In the genomic region with DNA sequence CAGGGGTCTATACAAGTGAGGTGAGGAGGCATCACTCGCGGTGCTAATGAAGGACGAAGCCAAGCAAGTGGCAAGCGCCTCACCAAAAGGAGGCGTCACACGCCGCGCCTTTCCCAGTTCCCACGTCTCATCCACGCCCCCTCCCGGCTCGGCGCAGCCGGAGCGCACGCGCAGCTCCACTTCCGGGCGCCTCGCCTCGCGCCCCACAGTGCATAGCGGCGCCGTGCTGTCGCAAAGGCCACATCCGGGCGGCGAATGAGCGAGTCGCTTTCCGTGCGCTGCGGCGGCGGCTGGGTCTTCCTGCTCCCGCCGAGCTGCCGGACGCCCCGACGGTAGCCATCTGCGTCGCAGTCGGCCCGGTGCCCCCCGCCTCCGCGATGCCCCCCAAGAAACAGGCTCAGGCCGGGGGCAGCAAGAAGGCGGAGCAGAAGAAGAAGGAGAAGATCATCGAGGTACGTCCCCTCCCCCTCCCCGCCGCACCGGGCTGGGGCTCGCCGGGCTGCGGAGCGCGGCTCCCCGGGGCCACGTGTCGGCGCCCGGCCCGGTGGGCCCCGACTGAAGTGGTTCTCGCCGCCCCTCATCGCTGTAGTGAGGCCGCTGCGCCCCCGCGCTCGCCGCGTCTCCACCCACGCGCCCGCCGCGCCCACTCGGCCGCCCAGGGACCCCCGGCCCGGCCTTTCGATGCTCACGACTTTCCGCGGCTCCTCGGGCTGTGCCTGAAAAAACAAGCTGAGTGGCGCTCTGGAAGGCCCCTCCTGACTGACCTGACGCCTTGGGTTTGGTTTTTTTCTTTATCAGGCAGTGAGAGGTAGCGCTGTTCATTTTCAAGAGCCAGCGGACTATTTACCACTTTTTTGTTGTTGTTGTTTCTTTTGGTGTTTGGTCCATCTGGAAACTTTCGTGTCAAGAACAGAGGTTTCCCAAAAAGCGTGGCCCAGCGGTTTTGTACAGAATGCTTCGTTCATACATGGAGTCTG, we compare ENCODE assay signal across 7 mouse cellular contexts. TPM values are rescaled to one million over a fixed set of nuclear protein-coding genes. Genes with fewer than 3 reads are reported as not detected.
DNase-seq lines count a peak whose midpoint lies in the region; ATAC-seq and TF ChIP-seq lines count a peak whose summit lies in the region.

A gene (plus strand): TSS at position 160 of the 977 bp plus-strand sequence.

- peak within 1 kb of the TSS; percentile 80 for H3K4me2 ChIP-seq in intestine, postnatal 0 days (replicated peaks; ENCODE audit: low read depth)
- peak within 1 kb of the TSS; percentile 80 for H3K4me2 ChIP-seq in midbrain, embryonic 12.5 days (replicated peaks)

- WGBS in embryonic facial prominence, embryonic 10.5 days, result under 1% methylated on average over 97 of the region's 100 CpGs
- WGBS in intestine, postnatal 0 days, result under 1% methylated on average over 92 of the region's 100 CpGs
- WGBS in midbrain, embryonic 12.5 days, result under 1% methylated on average over 98 of the region's 100 CpGs
- under 1% methylated on average over 100 of the region's 100 CpGs for WGBS in small intestine, adult 2 months

- no peaks in the 10 kb centered on the region for H3K27me3 ChIP-seq in embryonic facial prominence, embryonic 10.5 days (replicated peaks; ENCODE audit: low read depth, poor library complexity, severe bottlenecking)
- no peaks in the 10 kb centered on the region for H3K27me3 ChIP-seq in intestine, postnatal 0 days (replicated peaks; ENCODE audit: control insufficient read depth, insufficient read depth, low read length)
- H3K27me3 ChIP-seq in midbrain, embryonic 12.5 days, result no peaks in the 10 kb centered on the region
- no peaks in the 10 kb centered on the region for H3K27me3 ChIP-seq in small intestine, adult 2 months (ENCODE audit: control insufficient read depth, insufficient read depth, low read length)

- DNase-seq in adrenal gland, postnatal 10 days, result peak; percentile 96
- DNase-seq in embryonic facial prominence, embryonic 10.5 days (ENCODE audit: low spot score), result peak; percentile 96
- DNase-seq in gonadal fat pad, adult 2 months (ENCODE audit: low read depth), result peak; percentile 46
- peak; percentile 97 for DNase-seq in left cerebral cortex, postnatal 4 days

- ATAC-seq in intestine, postnatal 0 days, result peak; percentile 98
- ATAC-seq in midbrain, embryonic 12.5 days (ENCODE audit: low FRiP score, low read depth), result peak; percentile 99

- peak within 1 kb of the TSS; percentile 97 for H3K4me3 ChIP-seq in embryonic facial prominence, embryonic 10.5 days
- peak within 1 kb of the TSS; percentile 99 for H3K4me3 ChIP-seq in intestine, postnatal 0 days (ENCODE audit: low read depth, low read length)
- H3K4me3 ChIP-seq in midbrain, embryonic 12.5 days, result peak within 1 kb of the TSS; percentile 97
- peak within 1 kb of the TSS; percentile 91 for H3K4me3 ChIP-seq in small intestine, adult 2 months (ENCODE audit: low read depth, low read length)

- H3K9ac ChIP-seq in intestine, postnatal 0 days (ENCODE audit: low read depth, low read length), result peak within 1 kb of the TSS; percentile 97
- peak within 1 kb of the TSS; percentile 92 for H3K9ac ChIP-seq in midbrain, embryonic 12.5 days (replicated peaks)

- no peaks in the 10 kb centered on the region for H3K9me3 ChIP-seq in embryonic facial prominence, embryonic 10.5 days
- H3K9me3 ChIP-seq in intestine, postnatal 0 days (ENCODE audit: control insufficient read depth), result no peaks in the 10 kb centered on the region
- no peaks in the 10 kb centered on the region for H3K9me3 ChIP-seq in midbrain, embryonic 12.5 days

- peaks cover 29% of the 10 kb centered on the region for H3K4me1 ChIP-seq in embryonic facial prominence, embryonic 10.5 days
- H3K4me1 ChIP-seq in intestine, postnatal 0 days (replicated peaks; ENCODE audit: control insufficient read depth, insufficient read depth, low read length), result no peaks in the 10 kb centered on the region
- H3K4me1 ChIP-seq in midbrain, embryonic 12.5 days, result peaks cover 22% of the 10 kb centered on the region; the same call in 1 of the 2 replicates
- peaks cover 9% of the 10 kb centered on the region; the same call in 1 of the 2 replicates for H3K4me1 ChIP-seq in small intestine, adult 2 months (ENCODE audit: control insufficient read depth, insufficient read depth, insufficient read length, low read length)

- peak; percentile 91 for TF ChIP-seq POLR2A in small intestine, adult 2 months (IDR thresholded peaks at IDR 0.05; ENCODE audit: low read depth, low read length)

- H3K36me3 ChIP-seq in embryonic facial prominence, embryonic 10.5 days (replicated peaks), result no peaks in the 10 kb centered on the region
- no peaks in the 10 kb centered on the region for H3K36me3 ChIP-seq in intestine, postnatal 0 days (ENCODE audit: control insufficient read depth, insufficient read depth)
- no peaks in the 10 kb centered on the region for H3K36me3 ChIP-seq in midbrain, embryonic 12.5 days
- no peaks in the 10 kb centered on the region for H3K36me3 ChIP-seq in small intestine, adult 2 months (ENCODE audit: control insufficient read depth, insufficient read depth, low read length)

- peak within 1 kb of the TSS; percentile 98 for H3K27ac ChIP-seq in embryonic facial prominence, embryonic 10.5 days (replicated peaks)
- peak within 1 kb of the TSS; percentile 84 for H3K27ac ChIP-seq in intestine, postnatal 0 days (ENCODE audit: low read depth, low read length)
- H3K27ac ChIP-seq in midbrain, embryonic 12.5 days (replicated peaks), result peak within 1 kb of the TSS; percentile 87
- peak within 1 kb of the TSS; percentile 55 for H3K27ac ChIP-seq in small intestine, adult 2 months (ENCODE audit: insufficient read depth, low read depth, low read length)

- intact Hi-C loops in left cerebral cortex, postnatal 4 days (cut with DNase I), result no loop called here

- TF ChIP-seq CTCF in intestine, postnatal 0 days (IDR thresholded peaks at IDR 0.05; ENCODE audit: low read depth), result peak; percentile 88
- peak; percentile 64; the same call in 1 of the 2 replicates for TF ChIP-seq CTCF in small intestine, adult 2 months (IDR thresholded peaks at IDR 0.05; ENCODE audit: extremely low read depth, insufficient read length, insufficient replicate concordance, low read depth, low read length)

RNA-seq across cellular contexts. Expression of the gene that starts here (rescaled TPM):
- 10 to 100 TPM; 74.7 to 84.3 TPM for total RNA-seq in adrenal gland, postnatal 10 days (2021)
- polyA plus RNA-seq in embryonic facial prominence, embryonic 10.5 days (2016; fragmentation: Nextera tagmentation; extraction: Ambion mirVana), result 130 and 144 TPM in 2 replicates
- 19.4 and 26.2 TPM in 2 replicates for polyA plus RNA-seq in gonadal fat pad, adult 2 months (2012; rRNA removed)
- polyA plus RNA-seq in intestine, postnatal 0 days (2015; fragmentation: Nextera tagmentation; extraction: Ambion mirVana), result 114 and 125 TPM in 2 replicates
- 100 to 1,000 TPM; 138 to 142 TPM for total RNA-seq in left cerebral cortex, postnatal 4 days (2021)
- polyA plus RNA-seq in midbrain, embryonic 12.5 days (2016; fragmentation: Nextera tagmentation; extraction: Ambion mirVana), result 180 and 184 TPM in 2 replicates
- polyA plus RNA-seq in small intestine, adult 2 months (2012; rRNA removed), result 3.0 and 4.1 TPM in 2 replicates

Comparison
In these comparisons a context has a peak if more than half of its experiments do, and no peak if none do; other contexts are left out.
1. Peak in every context shown above with its lines: DNase-seq, ATAC-seq, H3K4me3 ChIP-seq and H3K27ac ChIP-seq.
2. DNase-seq: peak in every context shown above with its lines; median percentile 97 in left cerebral cortex, postnatal 4 days; 96 in adrenal gland, postnatal 10 days; 96 in embryonic facial prominence, embryonic 10.5 days; 46 in gonadal fat pad, adult 2 months.